Mouse (Mus musculus) mesoderm, embryonic 11.5 days (tissue): ENCODE data around the gene Hist2h2aa2.
"Not testable (repeated sequence)": the region's sequence is repeated elsewhere in the genome, so short reads cannot be mapped to it uniquely, and the experiment has no call there.

ENCODE experiments used
- DNase-seq: peaks from one replicate; pipeline ENCODE4 v3.0.0-alpha.2; 2012; ENCODE audit warnings: low read depth, low spot score

The Hist2h2aa2 gene

GRCm38 (mm10) chr3:96198601-96199251 is 41.4 kb downstream of the Hist2h2aa2 start:
- not testable (repeated sequence) for DNase-seq

DNA sequence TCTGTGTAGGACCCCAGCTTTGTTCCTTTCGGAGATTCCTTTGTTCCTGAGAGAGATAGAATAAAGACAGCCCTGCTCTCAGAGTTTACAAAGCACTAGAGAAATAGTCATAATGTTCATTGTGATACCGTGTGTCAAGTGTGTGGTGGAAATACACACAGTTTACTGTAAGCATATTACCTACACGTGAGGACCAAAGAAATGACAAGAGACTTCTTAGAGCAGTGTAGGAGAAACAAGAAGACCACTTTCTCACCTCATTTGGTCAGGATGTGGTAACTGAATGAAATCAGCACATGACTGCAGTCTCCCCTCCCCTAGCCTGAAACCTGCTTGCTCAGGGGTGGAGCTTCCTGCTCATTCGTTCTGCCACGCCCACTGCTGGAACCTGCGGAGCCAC is 41.9 kb downstream of the Hist2h2aa2 start:
- no peak for DNase-seq

GRCm38 (mm10) chr3:96197129-96197749 is 42.8 kb downstream of the Hist2h2aa2 start:
- peak; percentile 90 for DNase-seq

DNA sequence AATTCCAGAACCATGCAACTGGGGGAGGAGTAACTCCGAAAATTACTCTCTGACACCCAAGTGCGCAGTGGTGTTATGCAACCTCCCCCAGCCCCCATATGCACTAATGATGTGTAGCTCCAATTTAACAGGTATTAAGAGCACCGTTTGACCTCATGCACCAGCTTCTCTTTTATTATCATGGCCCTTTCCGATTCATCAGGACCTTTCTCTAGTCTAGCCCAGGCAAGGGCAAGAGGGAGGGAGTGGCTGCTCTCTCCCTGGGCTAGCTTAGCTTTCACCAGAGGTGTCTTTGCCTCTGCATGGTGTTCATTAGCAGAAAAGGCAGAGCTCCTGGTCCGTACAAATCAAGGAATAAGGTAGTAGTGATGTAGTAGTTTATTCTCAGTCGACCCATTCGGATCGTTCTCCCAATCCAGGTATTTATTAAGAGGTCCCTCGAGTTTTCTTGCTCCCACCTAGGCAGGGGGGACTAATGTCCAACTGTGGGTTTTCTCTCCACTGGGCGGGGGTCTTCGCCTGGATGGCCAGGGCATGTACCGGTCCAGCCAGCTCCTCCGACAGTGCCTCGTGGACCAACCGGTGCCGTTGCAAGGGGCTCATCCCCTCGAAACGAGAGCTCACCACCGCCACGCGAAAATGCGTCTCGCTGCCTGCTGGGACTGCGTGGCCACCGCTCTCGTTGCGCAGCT is 43.5 kb downstream of the Hist2h2aa2 start:
- no peak for DNase-seq

GRCm38 (mm10) chr3:96195616-96196313 is 44.3 kb downstream of the Hist2h2aa2 start:
- DNase-seq, result no peak

DNA sequence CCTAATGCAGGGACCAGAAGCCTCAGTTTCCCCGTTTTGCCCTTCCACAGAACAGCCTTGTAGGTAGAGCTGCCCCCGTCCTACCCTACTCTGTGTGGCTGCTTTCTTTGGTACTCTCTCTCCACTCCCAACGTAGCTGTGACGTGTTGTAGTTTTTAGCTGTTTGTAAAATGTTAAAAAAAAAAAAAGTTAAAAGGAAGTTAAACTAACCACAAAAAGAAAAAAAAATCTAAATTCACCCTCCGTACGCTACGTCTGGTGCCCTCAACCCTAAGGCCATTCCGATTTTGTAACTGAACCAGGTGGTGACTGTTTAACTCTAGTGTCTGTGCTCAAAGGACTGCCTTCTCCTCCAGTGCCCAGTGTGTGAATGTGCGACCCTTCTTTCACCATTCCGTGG is 45.1 kb downstream of the Hist2h2aa2 start:
- no peak for DNase-seq

DNA sequence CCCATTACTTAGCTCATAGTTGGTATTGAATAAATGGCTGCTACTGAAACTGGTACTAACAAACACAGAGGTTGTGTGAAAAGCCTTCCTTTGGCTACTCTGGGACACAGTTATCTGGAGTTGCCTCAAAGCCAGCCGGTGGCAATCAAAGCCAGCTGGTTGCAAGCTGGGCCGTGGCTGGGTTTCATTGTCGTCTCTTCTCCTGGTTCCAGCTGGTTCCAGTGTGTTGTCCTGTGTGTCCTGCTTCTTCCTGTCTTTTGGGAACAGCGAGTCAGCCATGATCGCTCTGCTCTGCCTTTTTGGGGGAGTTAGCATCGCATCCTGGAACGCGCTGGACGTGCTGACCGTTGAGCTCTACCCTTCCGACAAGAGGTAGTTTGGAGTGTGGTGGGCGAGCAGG is 47.1 kb downstream of the Hist2h2aa2 start:
- DNase-seq, result no peak
